Mouse (Mus musculus): ENCODE results near the gene Elovl2. TPM values are rescaled to one million over a fixed set of nuclear protein-coding genes. Genes with fewer than 3 reads are reported as not detected.
A peak's percentile ranks its signal among the peaks of the same experiment; 100 is the strongest.

Elovl2 gene
- polyA plus RNA-seq, 1 experiment from 2014 or later = 46.0 TPM

DNA sequence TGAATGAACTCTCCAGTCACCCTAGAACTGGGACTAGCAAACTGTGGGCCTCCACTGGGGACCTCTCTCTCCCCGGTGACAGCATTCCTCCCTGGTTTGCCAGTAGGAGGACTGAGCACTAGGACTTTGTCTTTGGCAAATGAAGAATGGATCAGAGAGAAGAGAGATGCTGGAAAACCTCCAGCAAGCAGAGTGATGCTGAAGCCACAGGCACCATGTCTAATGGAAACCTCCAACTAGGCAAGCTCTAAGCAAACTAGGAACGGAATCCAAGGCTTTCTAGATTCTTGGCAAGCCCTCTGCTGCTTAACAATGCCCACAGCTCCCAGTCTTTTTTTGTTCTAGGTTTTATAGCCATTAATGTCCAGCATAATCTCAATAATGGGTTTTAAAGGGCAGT lies 19.3 kb downstream of the Elovl2 start:
- no peak for DNase-seq (ENCODE audit: extremely low spot score, low spot score)

GRCm38 (mm10) chr13:41195640-41196333 lies 24.4 kb downstream of the Elovl2 start:
- Histone ChIP-seq H3K9me3 (no peaks in the 10 kb centered on the region), H3K27ac (no peak overlapping the region), H3K36me3 (replicated peaks) (peaks cover 42% of the 10 kb centered on the region), H3K4me3 (no peak overlapping the region), H3K4me1 (no peaks in the 10 kb centered on the region; the same call in 1 of the 2 replicates), H3K27me3 (ENCODE audit: poor library complexity, severe bottlenecking) (no peaks in the 10 kb centered on the region)
- DNase-seq (ENCODE audit: extremely low spot score, low spot score) = no peak
- 81% methylated on average over 3 of the region's 3 CpGs for WGBS

More for the DNA sequence above, 19.3 kb downstream of the Elovl2 start:
- Histone ChIP-seq H3K4me3 (no peak overlapping the region), H3K27me3 (ENCODE audit: poor library complexity, severe bottlenecking) (no peaks in the 10 kb centered on the region), H3K36me3 (replicated peaks) (peaks cover 7% of the 10 kb centered on the region), H3K9me3 (no peaks in the 10 kb centered on the region), H3K4me1 (peaks cover 22% of the 10 kb centered on the region), H3K27ac (no peak overlapping the region)
- WGBS = 92% methylated on average over 2 of the region's 2 CpGs

GRCm38 (mm10) chr13:41187886-41188285 lies 32.3 kb downstream of the Elovl2 start:
- H3K27ac ChIP-seq = no peak overlapping the region
- H3K27me3 ChIP-seq (ENCODE audit: poor library complexity, severe bottlenecking) = no peaks in the 10 kb centered on the region
- DNase-seq (ENCODE audit: extremely low spot score, low spot score) = no peak
- no peak overlapping the region for H3K4me3 ChIP-seq
- H3K36me3 ChIP-seq (replicated peaks) = peaks cover 96% of the 10 kb centered on the region
- WGBS = 87% methylated on average over 6 of the region's 6 CpGs
- no peaks in the 10 kb centered on the region for H3K4me1 ChIP-seq
- H3K9me3 ChIP-seq = no peaks in the 10 kb centered on the region

DNA sequence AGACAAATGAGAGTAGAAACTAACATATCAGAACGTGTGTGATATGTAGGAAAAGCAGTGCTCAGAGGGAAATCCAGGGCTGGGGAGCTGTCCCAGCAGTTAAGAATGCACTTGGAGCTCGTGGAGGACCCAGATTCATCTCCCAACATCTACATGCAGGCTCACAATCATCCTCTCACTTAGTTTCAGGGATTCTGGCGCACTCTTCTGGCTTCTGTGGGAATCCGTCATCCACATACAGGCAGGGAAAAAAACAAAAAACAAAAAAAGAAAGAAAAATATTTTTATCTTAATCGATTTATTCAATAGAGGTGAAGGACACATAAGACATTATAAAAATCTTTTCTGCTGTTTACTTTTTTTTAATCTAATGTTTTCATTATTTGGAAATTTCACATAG lies 61.8 kb downstream of the Elovl2 start:
- no peaks in the 10 kb centered on the region for H3K4me1 ChIP-seq
- no peak overlapping the region for H3K4me3 ChIP-seq
- 65% methylated on average over 5 of the region's 5 CpGs for WGBS
- no peak overlapping the region for H3K27ac ChIP-seq
- H3K27me3 ChIP-seq (ENCODE audit: poor library complexity, severe bottlenecking) = no peaks in the 10 kb centered on the region
- no peak for DNase-seq (ENCODE audit: extremely low spot score, low spot score)
- no peaks in the 10 kb centered on the region for H3K36me3 ChIP-seq (replicated peaks)
- H3K9me3 ChIP-seq = no peaks in the 10 kb centered on the region

GRCm38 (mm10) chr13:41153146-41153545 lies 67.1 kb downstream of the Elovl2 start:
- DNase-seq (ENCODE audit: extremely low spot score, low spot score) = no peak
- no peaks in the 10 kb centered on the region for H3K4me1 ChIP-seq
- H3K9me3 ChIP-seq = no peaks in the 10 kb centered on the region
- no peaks in the 10 kb centered on the region for H3K27me3 ChIP-seq (ENCODE audit: poor library complexity, severe bottlenecking)
- 84% methylated on average over 11 of the region's 11 CpGs for WGBS
- no peak overlapping the region for H3K4me3 ChIP-seq
- no peak overlapping the region for H3K27ac ChIP-seq
- H3K36me3 ChIP-seq (replicated peaks) = no peaks in the 10 kb centered on the region

DNA sequence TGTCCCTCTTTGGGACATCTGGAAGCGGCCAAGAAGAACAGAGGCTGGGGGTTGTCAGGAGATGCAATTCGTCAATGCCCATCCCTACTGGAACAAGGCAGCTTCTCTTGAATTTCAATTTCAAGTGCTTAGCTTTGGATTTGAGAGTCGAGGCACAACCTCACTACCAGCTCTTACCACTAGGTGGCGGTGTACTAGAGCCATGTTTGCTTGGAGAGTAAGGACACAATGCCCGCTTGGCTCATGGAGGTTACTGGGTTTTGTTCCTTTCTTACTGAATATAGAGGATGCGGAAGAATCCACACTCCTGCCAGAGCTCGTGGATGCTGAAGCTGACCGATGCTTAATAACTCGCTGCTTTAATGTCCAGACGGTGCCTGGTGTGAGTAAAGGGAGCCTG lies 73.9 kb downstream of the Elovl2 start:
- no peaks in the 10 kb centered on the region for H3K27me3 ChIP-seq (ENCODE audit: poor library complexity, severe bottlenecking)
- 80% methylated on average over 10 of the region's 10 CpGs for WGBS
- H3K27ac ChIP-seq = no peak overlapping the region
- no peaks in the 10 kb centered on the region for H3K4me1 ChIP-seq
- H3K4me3 ChIP-seq = no peak overlapping the region
- peak; percentile 29 for DNase-seq (ENCODE audit: extremely low spot score, low spot score)
- H3K36me3 ChIP-seq (replicated peaks) = no peaks in the 10 kb centered on the region
- no peaks in the 10 kb centered on the region for H3K9me3 ChIP-seq

DNA sequence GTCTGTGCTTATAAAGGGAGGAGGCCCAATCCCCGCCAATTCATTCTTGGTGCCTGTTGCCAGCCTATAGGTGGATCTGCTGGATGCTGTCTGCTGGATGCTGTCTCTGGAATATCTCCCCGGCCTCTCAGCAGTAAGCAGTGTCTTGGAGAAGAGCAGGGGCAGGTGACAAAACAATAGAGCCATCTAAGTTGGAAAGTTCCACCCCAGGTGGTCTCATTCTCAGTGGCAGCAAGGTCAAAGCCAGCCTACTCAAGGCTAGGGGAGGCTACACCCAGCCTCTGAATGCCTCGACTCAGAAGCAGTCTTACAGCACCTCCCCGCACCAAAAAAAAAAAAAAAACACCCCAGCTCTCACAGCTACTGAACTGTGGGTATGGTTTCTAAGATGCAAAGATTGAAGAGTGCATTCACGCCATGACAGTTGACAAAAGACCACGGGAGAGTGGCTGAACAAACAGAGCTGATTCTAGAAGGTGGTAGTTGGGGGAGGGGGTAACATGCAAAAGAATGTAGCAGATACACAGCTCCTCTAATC lies 74.7 kb downstream of the Elovl2 start:
- Histone ChIP-seq H3K4me1 (no peaks in the 10 kb centered on the region), H3K27me3 (ENCODE audit: poor library complexity, severe bottlenecking) (no peaks in the 10 kb centered on the region), H3K4me3 (no peak overlapping the region), H3K27ac (no peak overlapping the region), H3K9me3 (no peaks in the 10 kb centered on the region), H3K36me3 (replicated peaks) (no peaks in the 10 kb centered on the region)
- 75% methylated on average over 6 of the region's 6 CpGs for WGBS
- no peak for DNase-seq (ENCODE audit: extremely low spot score, low spot score)

GRCm38 (mm10) chr13:41134901-41135300 lies 85.3 kb downstream of the Elovl2 start:
- WGBS = 13% methylated on average over 6 of the region's 6 CpGs
- H3K9me3 ChIP-seq = no peaks in the 10 kb centered on the region
- no peak overlapping the region for H3K4me3 ChIP-seq
- H3K27me3 ChIP-seq (ENCODE audit: poor library complexity, severe bottlenecking) = no peaks in the 10 kb centered on the region
- H3K27ac ChIP-seq = no peak overlapping the region
- no peaks in the 10 kb centered on the region for H3K36me3 ChIP-seq (replicated peaks)
- no peaks in the 10 kb centered on the region for H3K4me1 ChIP-seq
- peak; percentile 67 for DNase-seq (ENCODE audit: extremely low spot score, low spot score)

Other genes with a start within 250 kb of the Elovl2 start
- 87.6 and 87.9 TPM in 2 replicates for gene Pak1ip1, start 219.4 kb downstream of the Elovl2 start, polyA plus RNA-seq (2016; fragmentation: Nextera tagmentation; extraction: Ambion mirVana)
- gene Tmem14c, start 204.1 kb downstream of the Elovl2 start, polyA plus RNA-seq (2016; fragmentation: Nextera tagmentation; extraction: Ambion mirVana) = 223 and 224 TPM in 2 replicates
- 1.2 and 1.4 TPM in 2 replicates for gene Mak, start 140.7 kb downstream of the Elovl2 start, polyA plus RNA-seq (2016; fragmentation: Nextera tagmentation; extraction: Ambion mirVana)
- not detected in 2 replicates for gene Gcm2, start 109.4 kb downstream of the Elovl2 start, polyA plus RNA-seq (2016; fragmentation: Nextera tagmentation; extraction: Ambion mirVana)
- gene Sycp2l, start 106.1 kb downstream of the Elovl2 start, polyA plus RNA-seq (2016; fragmentation: Nextera tagmentation; extraction: Ambion mirVana) = not detected in 2 replicates
- gene Smim13, start 29.4 kb upstream of the Elovl2 start, polyA plus RNA-seq (2016; fragmentation: Nextera tagmentation; extraction: Ambion mirVana) = 9.8 and 9.9 TPM in 2 replicates
- gene Gm17364, start 53.6 kb upstream of the Elovl2 start, polyA plus RNA-seq (2016; fragmentation: Nextera tagmentation; extraction: Ambion mirVana) = not detected in 2 replicates